Mouse (Mus musculus) liver (tissue): ENCODE data around the gene Skint5.
"Not testable (repeated sequence)": the region's sequence is repeated elsewhere in the genome, so short reads cannot be mapped to it uniquely, and the experiment has no call there.

Experiments
- DNase-seq: peaks from one replicate; pipeline ENCODE4 v3.0.0-alpha.2; 2020; ENCODE audit warnings: mixed read lengths

Skint5 gene

DNA sequence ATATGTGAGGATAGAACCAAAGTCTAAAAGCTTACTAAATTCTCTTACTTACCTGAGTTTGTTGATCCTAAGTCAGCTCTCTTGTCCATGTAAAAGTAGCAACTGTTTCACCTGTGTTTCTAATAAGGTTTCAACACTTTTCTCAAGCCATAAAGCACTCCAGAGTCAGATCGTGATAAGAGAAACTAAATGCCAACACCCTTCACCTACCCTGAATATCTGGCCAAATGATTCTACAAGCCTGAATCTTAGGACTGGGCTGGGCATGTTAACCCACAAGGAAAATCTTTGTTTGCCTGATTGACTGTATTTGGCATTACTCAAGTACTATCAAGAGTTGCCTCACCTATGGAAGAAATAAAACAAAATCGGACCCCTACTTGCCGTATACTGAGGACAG lies at the start of gene Skint5:
TSS of gene Skint5 (minus strand) at position 101 of the 400 bp plus-strand sequence.
- no peak for DNase-seq

GRCm38 (mm10) chr4:113957343-113957742 lies 42.0 kb downstream of the Skint5 start:
- no peak for DNase-seq

- no peak for DNase-seq
These were observed 235.1 kb downstream of the Skint5 start for GRCm38 (mm10) chr4:113764182-113764581.

- DNase-seq: no peak
These were observed 235.6 kb downstream of the Skint5 start for GRCm38 (mm10) chr4:113763684-113764083.

- DNase-seq: not testable (repeated sequence)
These were observed 551.1 kb downstream of the Skint5 start for GRCm38 (mm10) chr4:113448230-113448629.
